Mouse (Mus musculus) liver, embryonic 13.5 days (tissue): ENCODE data around the gene Osbpl6. TPM values are rescaled to one million over a fixed set of nuclear protein-coding genes. Genes with fewer than 3 reads are reported as not detected.

Source experiments
- ATAC-seq: fragments of 200-750 bp; cut with Nextera tagmentation; 2 replicates; pipeline ENCODE4 v1.8.0; 2017; ENCODE audit warnings: low read depth, mild to moderate bottlenecking, moderate number of reproducible peaks, moderate library complexity
- DNase-seq: peaks from one replicate; pipeline ENCODE4 v3.0.0; 2022
- H3K27ac ChIP-seq: fragments of 300-500 bp; sonication (generic); 2 replicates; pipeline ENCODE4 v1.5.1; 2015; ENCODE audit warnings: moderate library complexity, mild to moderate bottlenecking, inconsistent platforms
- H3K27me3 ChIP-seq: fragments of 300-500 bp; sonication (generic); 2 replicates; pipeline ENCODE4 v1.6.1; 2015; ENCODE audit warnings: mild to moderate bottlenecking, inconsistent platforms
- H3K36me3 ChIP-seq: fragments of 300-500 bp; sonication (generic); 2 replicates; pipeline ENCODE4 v1.6.1; 2015; ENCODE audit warnings: mild to moderate bottlenecking, inconsistent platforms
- H3K4me1 ChIP-seq: fragments of 300-500 bp; sonication (generic); replicated peaks from 2 replicates; pipeline ENCODE4 v1.6.1; 2015; ENCODE audit warnings: inconsistent platforms
- H3K4me2 ChIP-seq: fragments of 300-500 bp; sonication (generic); 2 replicates; pipeline ENCODE4 v1.6.1; 2015; ENCODE audit warnings: inconsistent platforms, mild to moderate bottlenecking, moderate library complexity
- H3K4me3 ChIP-seq: fragments of 300-500 bp; sonication (generic); replicated peaks from 2 replicates; pipeline ENCODE4 v1.5.1; 2015; ENCODE audit warnings: mild to moderate bottlenecking, inconsistent platforms
- H3K9ac ChIP-seq: fragments of 300-500 bp; sonication (generic); 2 replicates; pipeline ENCODE4 v1.6.1; 2015; ENCODE audit warnings: mild to moderate bottlenecking, inconsistent platforms
- H3K9me3 ChIP-seq: fragments of 300-500 bp; sonication (generic); replicated peaks from 2 replicates; pipeline ENCODE4 v1.6.1; 2016; ENCODE audit warnings: inconsistent platforms
- WGBS: fragments of 180-500 bp; shearing (Covaris S2); methylation state at CpG from one replicate; pipeline ENCODE4 v1.1.7; 2015; ENCODE audit not compliant: insufficient replicate concordance; 5-methylcytosine and 5-hydroxymethylcytosine counted together
- polyA plus RNA-seq: library from polyadenylated mRNA; unstranded; fragments of >200 nt; fragmentation: Nextera tagmentation; extraction: Ambion mirVana; gene quantifications from 2 replicates; pipeline ENCODE4 v1.2.1, GENCODE M21; 2015

Osbpl6 gene
- polyA plus RNA-seq, result 0.43 and 0.70 TPM in 2 replicates

GRCm38 (mm10) chr2:76406151-76406936 lies at the start of gene Osbpl6:
Gene Osbpl6 (plus strand): TSS chr2:76406508.
- peak within 1 kb of the TSS; percentile 62 for H3K4me3 ChIP-seq
- peak within 1 kb of the TSS; percentile 74 for H3K4me2 ChIP-seq
- DNase-seq, result peak; percentile 0
- peak within 1 kb of the TSS; percentile 43 for H3K9ac ChIP-seq
- ATAC-seq, result peak; percentile 79
- H3K27ac ChIP-seq, result no peak within 1 kb of the TSS
- H3K4me1 ChIP-seq, result peaks cover 8% of the 10 kb centered on the region
- WGBS, result 1% methylated on average over 81 of the region's 89 CpGs
- H3K36me3 ChIP-seq, result no peaks in the 10 kb centered on the region
- peaks cover 74% of the 10 kb centered on the region for H3K27me3 ChIP-seq
- no peaks in the 10 kb centered on the region for H3K9me3 ChIP-seq

- DNase-seq (no peak), ATAC-seq (no peak)
- no peak within 1 kb of the TSS for H3K4me2 ChIP-seq
- H3K4me1 ChIP-seq, result no peaks in the 10 kb centered on the region
- H3K9me3 ChIP-seq, result no peaks in the 10 kb centered on the region
- no peak within 1 kb of the TSS for H3K4me3 ChIP-seq
- no peak within 1 kb of the TSS for H3K9ac ChIP-seq
- H3K36me3 ChIP-seq, result no peaks in the 10 kb centered on the region
- no peak within 1 kb of the TSS for H3K27ac ChIP-seq
- WGBS, result 69% methylated on average over 11 of the region's 11 CpGs
- H3K27me3 ChIP-seq, result no peaks in the 10 kb centered on the region
Measured at GRCm38 (mm10) chr2:76360226-76360625, 46.1 kb upstream of the Osbpl6 start, which contains the start of gene Cyct. Gene Cyct (minus strand): TSS chr2:76360450.

GRCm38 (mm10) chr2:76362111-76362510 lies 44.2 kb upstream of the Osbpl6 start:
- H3K9me3 ChIP-seq, result no peaks in the 10 kb centered on the region
- WGBS, result 38% methylated on average over 2 of the region's 2 CpGs
- no peak overlapping the region for H3K27ac ChIP-seq
- no peaks in the 10 kb centered on the region for H3K36me3 ChIP-seq
- DNase-seq (no peak), ATAC-seq (no peak)
- H3K27me3 ChIP-seq, result no peaks in the 10 kb centered on the region
- H3K4me3 ChIP-seq, result no peak overlapping the region
- H3K4me1 ChIP-seq, result no peaks in the 10 kb centered on the region
- no peak overlapping the region for H3K9ac ChIP-seq
- H3K4me2 ChIP-seq, result no peak overlapping the region

DNA sequence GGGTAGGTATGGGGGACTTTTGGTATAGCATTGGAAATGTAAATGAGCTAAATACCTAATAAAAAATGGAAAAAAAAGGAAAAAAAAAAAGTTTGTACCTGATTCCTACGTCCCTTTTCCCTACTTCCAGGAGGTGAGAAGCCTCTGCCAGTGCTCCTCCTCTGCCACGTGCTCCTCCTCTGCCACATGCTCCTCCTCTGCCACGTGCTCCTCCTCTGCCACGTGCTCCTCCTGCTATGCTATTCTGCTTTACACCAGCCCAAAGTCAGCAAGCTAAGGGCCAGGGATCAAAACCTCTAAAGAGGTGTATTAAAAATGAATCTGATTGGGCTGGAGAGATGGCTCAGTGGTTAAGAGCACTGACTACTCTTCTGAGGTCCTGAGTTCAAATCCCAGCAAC lies 40.5 kb upstream of the Osbpl6 start:
- Histone ChIP-seq H3K9ac (no peak overlapping the region), H3K27ac (no peak overlapping the region), H3K4me2 (no peak overlapping the region), H3K27me3 (no peaks in the 10 kb centered on the region), H3K4me3 (no peak overlapping the region), H3K4me1 (peaks cover 17% of the 10 kb centered on the region), H3K36me3 (no peaks in the 10 kb centered on the region), H3K9me3 (no peaks in the 10 kb centered on the region)
- ATAC-seq, result no peak
- WGBS, result 65% methylated on average over 4 of the region's 4 CpGs
- DNase-seq, result no peak

DNA sequence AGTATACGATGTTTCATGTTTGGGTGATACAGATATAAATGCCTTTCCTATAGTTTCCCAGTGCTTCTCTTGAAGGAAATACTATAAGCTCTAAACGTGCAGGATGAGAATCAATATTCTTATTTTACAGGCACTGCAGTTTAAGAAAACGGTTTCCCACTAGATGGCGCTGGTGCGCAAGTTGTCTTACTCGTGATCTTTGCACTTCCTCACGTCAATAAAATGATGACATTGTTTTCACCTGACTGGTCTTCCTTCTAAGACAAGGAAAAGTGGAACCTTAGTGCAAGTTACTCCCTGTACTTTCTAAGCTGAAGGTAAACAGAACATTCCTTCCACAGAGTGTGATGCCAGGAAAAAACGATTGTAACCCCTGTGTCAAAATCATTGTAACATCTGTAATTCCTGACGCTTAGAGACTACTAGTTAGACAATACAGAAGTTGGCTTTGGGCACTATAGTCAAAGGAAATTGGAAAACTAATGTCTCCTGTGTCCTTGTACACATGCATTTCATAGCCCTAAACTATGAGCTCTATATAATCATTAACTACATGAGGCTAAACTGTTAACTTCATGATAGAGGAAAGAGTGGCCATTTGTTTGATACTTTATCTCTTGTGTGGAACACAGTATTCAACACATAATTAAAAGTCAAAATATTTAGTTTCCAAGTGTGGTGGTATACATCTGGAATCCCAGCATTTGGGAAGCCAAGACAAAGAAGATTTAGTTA lies 39.0 kb upstream of the Osbpl6 start:
- peak; percentile 50 for DNase-seq
- WGBS, result 11% methylated on average over 9 of the region's 9 CpGs
- no peaks in the 10 kb centered on the region for H3K27me3 ChIP-seq

GRCm38 (mm10) chr2:76368861-76369660 lies 37.2 kb upstream of the Osbpl6 start:
- peak overlapping the region; percentile 93; the same call in 1 of the 2 replicates for H3K9ac ChIP-seq
- H3K9me3 ChIP-seq, result no peaks in the 10 kb centered on the region
- ATAC-seq, result no peak
- WGBS, result 46% methylated on average over 13 of the region's 13 CpGs
- H3K4me3 ChIP-seq, result peak overlapping the region; percentile 96
- DNase-seq, result no peak
- peak overlapping the region; percentile 95 for H3K4me2 ChIP-seq
- peaks cover 22% of the 10 kb centered on the region for H3K36me3 ChIP-seq
- H3K4me1 ChIP-seq, result peaks cover 35% of the 10 kb centered on the region
- H3K27ac ChIP-seq, result no peak overlapping the region
- no peaks in the 10 kb centered on the region for H3K27me3 ChIP-seq

More for the DNA sequence above, 39.0 kb upstream of the Osbpl6 start:
- no peak for ATAC-seq
- H3K36me3 ChIP-seq, result peaks cover 7% of the 10 kb centered on the region; the same call in 1 of the 2 replicates
- H3K4me2 ChIP-seq, result no peak overlapping the region
- H3K4me1 ChIP-seq, result peaks cover 32% of the 10 kb centered on the region
- no peaks in the 10 kb centered on the region for H3K9me3 ChIP-seq
- H3K4me3 ChIP-seq, result no peak overlapping the region
- H3K9ac ChIP-seq, result no peak overlapping the region
- no peak overlapping the region for H3K27ac ChIP-seq

DNA sequence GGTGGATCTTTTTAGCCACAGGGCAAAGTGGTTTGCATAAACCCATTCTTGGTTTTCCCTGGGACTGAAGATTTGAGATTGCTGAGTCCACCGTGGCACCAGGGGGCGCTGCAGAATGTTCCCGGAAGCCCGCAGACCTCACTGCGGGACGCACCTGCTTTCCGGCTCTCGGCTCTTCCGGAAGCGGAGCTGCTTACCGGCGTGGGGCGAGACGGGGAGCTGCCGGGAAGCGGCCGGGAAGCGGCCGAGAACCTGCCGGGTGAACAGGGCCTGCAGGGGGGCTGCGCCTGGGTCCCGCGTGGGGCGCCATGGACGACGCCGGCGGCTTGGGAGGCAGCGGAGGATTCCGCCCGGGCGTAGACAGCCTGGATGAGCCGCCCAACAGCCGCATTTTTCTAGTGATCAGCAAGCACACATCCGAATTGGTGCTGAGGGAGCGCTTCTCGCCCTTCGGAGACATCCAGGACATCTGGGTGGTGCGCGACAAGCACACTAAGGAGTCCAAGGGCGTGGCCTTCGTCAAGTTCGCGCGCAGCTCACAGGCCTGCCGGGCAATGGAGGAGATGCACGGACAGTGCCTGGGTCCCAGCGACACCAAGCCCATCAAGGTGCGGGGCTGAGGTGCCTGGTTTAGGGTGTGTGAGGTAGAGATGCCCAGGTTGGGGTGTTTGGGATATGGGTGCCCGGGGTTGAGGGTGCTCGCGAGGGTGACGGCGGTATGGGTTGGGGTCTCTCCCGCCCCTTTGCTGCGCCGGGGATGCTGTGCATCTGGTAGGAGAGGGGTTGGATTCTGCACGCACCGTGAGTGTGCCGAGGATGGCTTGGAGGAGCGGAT lies 36.3 kb upstream of the Osbpl6 start, which contains the start of gene Rbm45:
Gene Rbm45, plus strand, starts transcription at position 164 of the 835 bp plus-strand sequence.
- peak within 1 kb of the TSS; percentile 95 for H3K4me2 ChIP-seq
- WGBS, result under 1% methylated on average over 61 of the region's 61 CpGs
- no peaks in the 10 kb centered on the region for H3K27me3 ChIP-seq
- H3K9me3 ChIP-seq, result no peaks in the 10 kb centered on the region
- H3K9ac ChIP-seq, result peak within 1 kb of the TSS; percentile 93
- DNase-seq, result peak; percentile 76
- ATAC-seq, result peak; percentile 90
- H3K27ac ChIP-seq, result peak within 1 kb of the TSS; percentile 93
- H3K4me1 ChIP-seq, result peaks cover 35% of the 10 kb centered on the region
- peaks cover 31% of the 10 kb centered on the region for H3K36me3 ChIP-seq
- peak within 1 kb of the TSS; percentile 96 for H3K4me3 ChIP-seq

DNA sequence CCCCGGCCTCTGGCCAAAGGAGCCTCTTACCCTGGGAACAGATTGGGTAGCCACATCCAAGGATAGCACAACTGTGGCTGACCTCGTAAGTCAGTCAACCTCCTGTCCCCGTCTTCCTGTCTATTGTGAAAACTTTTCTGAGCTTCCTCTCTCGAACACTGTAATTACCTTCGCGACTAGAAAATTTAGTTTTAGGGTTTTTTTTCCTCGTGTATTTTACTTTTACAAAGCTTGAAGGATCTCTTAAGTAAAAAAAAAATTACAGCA lies 35.7 kb upstream of the Osbpl6 start:
- Histone ChIP-seq H3K9me3 (no peaks in the 10 kb centered on the region), H3K27me3 (no peaks in the 10 kb centered on the region), H3K36me3 (peaks cover 36% of the 10 kb centered on the region), H3K4me3 (peak overlapping the region; percentile 96), H3K4me2 (peak overlapping the region; percentile 95), H3K4me1 (peaks cover 35% of the 10 kb centered on the region), H3K27ac (peak overlapping the region; percentile 93), H3K9ac (peak overlapping the region; percentile 93)
- 0% methylated on average over 7 of the region's 7 CpGs for WGBS
- DNase-seq (no peak), ATAC-seq (peak; percentile 41)

DNA sequence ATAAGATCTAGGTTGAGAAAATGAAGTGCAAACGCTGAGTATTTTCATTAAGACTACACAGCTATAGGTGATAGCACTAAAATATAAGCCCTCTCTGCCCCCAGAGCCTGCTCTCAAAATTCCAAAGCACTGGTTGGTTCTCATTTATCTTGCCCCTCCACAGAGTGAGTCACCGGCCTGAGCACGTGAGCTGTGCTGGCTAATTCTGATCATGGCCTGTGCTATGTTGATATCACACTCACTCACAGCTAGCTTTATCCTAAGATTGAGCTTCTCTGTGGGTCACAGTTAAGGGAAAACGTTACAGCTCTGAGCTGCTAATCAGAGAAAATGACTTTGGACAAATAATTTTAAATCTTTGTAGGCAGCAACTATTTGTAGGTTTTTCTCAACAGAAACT lies 34.1 kb upstream of the Osbpl6 start:
- ATAC-seq, result peak; percentile 68

GRCm38 (mm10) chr2:76374544-76375206 lies 31.6 kb upstream of the Osbpl6 start:
- H3K36me3 ChIP-seq, result peaks cover 69% of the 10 kb centered on the region
- no peak overlapping the region for H3K4me2 ChIP-seq
- H3K9ac ChIP-seq, result no peak overlapping the region
- peaks cover 24% of the 10 kb centered on the region for H3K4me1 ChIP-seq
- H3K9me3 ChIP-seq, result no peaks in the 10 kb centered on the region
- DNase-seq (no peak), ATAC-seq (no peak)
- no peaks in the 10 kb centered on the region for H3K27me3 ChIP-seq
- H3K4me3 ChIP-seq, result no peak overlapping the region
- no peak overlapping the region for H3K27ac ChIP-seq
- 82% methylated on average over 6 of the region's 6 CpGs for WGBS

More for the DNA sequence above, 34.1 kb upstream of the Osbpl6 start:
- Histone ChIP-seq H3K9ac (peak overlapping the region; percentile 17; the same call in 1 of the 2 replicates), H3K4me1 (peaks cover 35% of the 10 kb centered on the region), H3K9me3 (no peaks in the 10 kb centered on the region), H3K4me2 (peak overlapping the region; percentile 95; the same call in 1 of the 2 replicates), H3K27me3 (no peaks in the 10 kb centered on the region), H3K27ac (no peak overlapping the region), H3K4me3 (no peak overlapping the region), H3K36me3 (peaks cover 48% of the 10 kb centered on the region)
- WGBS, result 24% methylated on average over 4 of the region's 4 CpGs
- DNase-seq, result peak; percentile 56
